Mouse (Mus musculus) myocyte (in vitro differentiated cells): Measurements from ENCODE around the gene Cpa4. TPM values are rescaled to one million over a fixed set of nuclear protein-coding genes. Genes with fewer than 3 reads are reported as not detected.

Experiments
- H3K27me3 ChIP-seq: one replicate; pipeline ENCODE4 v1.6.1; 2011; ENCODE audit not compliant: control insufficient read depth, insufficient read depth, insufficient read length
- H3K36me3 ChIP-seq: one replicate; pipeline ENCODE4 v1.6.1; 2011; ENCODE audit not compliant: control insufficient read depth, insufficient read depth
- H3K4me2 ChIP-seq: one replicate; pipeline ENCODE4 v1.6.1; 2011; ENCODE audit warnings: low read depth, control low read depth
- H3K4me3 ChIP-seq: one replicate; pipeline ENCODE4 v1.5.1; 2011; ENCODE audit warnings: mild to moderate bottlenecking, control low read depth, moderate library complexity
- H3K79me2 ChIP-seq: one replicate; pipeline ENCODE4 v1.6.1; 2011; ENCODE audit not compliant: control insufficient read depth, insufficient read depth
- H3ac ChIP-seq: one replicate; pipeline ENCODE4 v1.6.1; 2011; ENCODE audit not compliant: control insufficient read depth, insufficient read length
- CEBPB ChIP-seq: IDR thresholded peaks from 2 replicates; pipeline ENCODE4 v1.6.1; 2011; ENCODE audit warnings: mild to moderate bottlenecking, moderate library complexity; ENCODE audit not compliant: poor library complexity, insufficient read depth, severe bottlenecking
- E2F4 ChIP-seq: IDR thresholded peaks from one replicate; pipeline ENCODE4 v1.6.1; 2011; ENCODE audit warnings: mild to moderate bottlenecking, control low read depth, moderate library complexity; ENCODE audit not compliant: insufficient read depth
- MAX ChIP-seq: IDR thresholded peaks from one replicate; pipeline ENCODE4 v1.6.1; 2011; ENCODE audit warnings: low read depth, mild to moderate bottlenecking, control low read depth
- MYOD1 ChIP-seq, 3 experiments: IDR thresholded peaks; one replicate each; pipeline ENCODE4 v1.6.1; 2011; ENCODE audit warnings: control low read depth in 2 of 3, low read depth in 2 of 3, mild to moderate bottlenecking in 2 of 3, moderate library complexity in 1 of 3; ENCODE audit not compliant: insufficient read length in 2 of 3, control insufficient read depth in 1 of 3
- MYOG ChIP-seq, 3 experiments: IDR thresholded peaks; one replicate each; pipeline ENCODE4 v1.6.1; 2011; ENCODE audit warnings: control low read depth in 2 of 3, low read depth in 2 of 3, mild to moderate bottlenecking in 2 of 3; ENCODE audit not compliant: insufficient read length in 2 of 3, control insufficient read depth in 1 of 3, insufficient read depth in 1 of 3
- POLR2A ChIP-seq: IDR thresholded peaks from one replicate; pipeline ENCODE4 v1.6.1; 2011; ENCODE audit warnings: low read depth, mild to moderate bottlenecking, control low read depth, moderate library complexity; ENCODE audit not compliant: insufficient read length
- POLR2AphosphoS2 ChIP-seq: IDR thresholded peaks from one replicate; pipeline ENCODE4 v1.6.1; 2011; ENCODE audit warnings: low read depth, control low read depth; ENCODE audit not compliant: insufficient read length
- REST ChIP-seq: IDR thresholded peaks from one replicate; pipeline ENCODE4 v1.6.1; 2011; ENCODE audit warnings: mild to moderate bottlenecking, control low read depth, moderate library complexity; ENCODE audit not compliant: insufficient read depth, insufficient read length
- SRF ChIP-seq: IDR thresholded peaks from one replicate; pipeline ENCODE4 v1.6.1; 2011; ENCODE audit warnings: low read depth; ENCODE audit not compliant: control insufficient read depth, insufficient read length
- TCF12 ChIP-seq: IDR thresholded peaks from one replicate; pipeline ENCODE4 v1.6.1; 2011; ENCODE audit warnings: mild to moderate bottlenecking, control low read depth; ENCODE audit not compliant: poor library complexity, insufficient read depth, severe bottlenecking
- TCF3 ChIP-seq: IDR thresholded peaks from one replicate; pipeline ENCODE4 v1.6.1; 2011; ENCODE audit warnings: low read depth, control low read depth; ENCODE audit not compliant: insufficient read length
- USF1 ChIP-seq: IDR thresholded peaks from one replicate; pipeline ENCODE4 v1.6.1; 2011; ENCODE audit warnings: low read depth, mild to moderate bottlenecking, control low read depth, moderate library complexity
- polyA plus RNA-seq: library from polyadenylated mRNA; unstranded; fragments of >200 nt; fragmentation: generic; extraction: Trizol; gene quantifications from one replicate; pipeline ENCODE4 v1.2.1, GENCODE M21; 2012; ENCODE audit warnings: missing spikeins

The Cpa4 gene
- polyA plus RNA-seq, 1 experiment = 0.01 TPM

- Histone ChIP-seq H3ac (no peak overlapping the region), H3K27me3 (no peaks in the 10 kb centered on the region), H3K4me2 (no peak overlapping the region), H3K36me3 (no peaks in the 10 kb centered on the region), H3K79me2 (no peaks in the 10 kb centered on the region), H3K4me3 (no peak overlapping the region)
- TF ChIP-seq TCF3 (no peak), MAX (no peak), POLR2A (no peak), MYOD1 (IDR thresholded peaks at IDR 0.05; ENCODE audit: control insufficient read depth in 1 of 3, insufficient read length in 2 of 3, low read depth in 2 of 3) (no peak), TCF12 (no peak), E2F4 (no peak), MYOG (IDR thresholded peaks at IDR 0.05; ENCODE audit: control insufficient read depth in 1 of 3, insufficient read depth in 1 of 3, insufficient read length in 2 of 3, low read depth in 2 of 3) (no peak), CEBPB (no peak), SRF (no peak), USF1 (no peak), POLR2AphosphoS2 (no peak), REST (no peak)
These were observed 17.0 kb upstream of the Cpa4 start for GRCm38 (mm10) chr6:30551193-30551515.

- Histone ChIP-seq H3ac (no peak overlapping the region), H3K36me3 (no peaks in the 10 kb centered on the region), H3K4me2 (no peak overlapping the region), H3K79me2 (no peaks in the 10 kb centered on the region), H3K27me3 (no peaks in the 10 kb centered on the region), H3K4me3 (no peak overlapping the region)
- TF ChIP-seq E2F4 = no peak
- no peak for TF ChIP-seq MAX
- TF ChIP-seq MYOG (IDR thresholded peaks at IDR 0.05; ENCODE audit: control insufficient read depth in 1 of 3, insufficient read depth in 1 of 3, insufficient read length in 2 of 3, low read depth in 2 of 3) = no peak
- TF ChIP-seq REST = no peak
- TF ChIP-seq POLR2AphosphoS2 = no peak
- no peak for TF ChIP-seq SRF
- no peak for TF ChIP-seq CEBPB
- no peak for TF ChIP-seq TCF12
- TF ChIP-seq MYOD1 (IDR thresholded peaks at IDR 0.05; ENCODE audit: control insufficient read depth in 1 of 3, insufficient read length in 2 of 3, low read depth in 2 of 3) = no peak
- no peak for TF ChIP-seq TCF3
- no peak for TF ChIP-seq USF1
- no peak for TF ChIP-seq POLR2A
These were observed 16.3 kb upstream of the Cpa4 start for GRCm38 (mm10) chr6:30551644-30552580.

GRCm38 (mm10) chr6:30552628-30553027 lies 15.5 kb upstream of the Cpa4 start:
- no peaks in the 10 kb centered on the region for H3K36me3 ChIP-seq
- no peaks in the 10 kb centered on the region for H3K27me3 ChIP-seq
- TF ChIP-seq MYOG (IDR thresholded peaks at IDR 0.05; ENCODE audit: control insufficient read depth in 1 of 3, insufficient read depth in 1 of 3, insufficient read length in 2 of 3, low read depth in 2 of 3) (no peak), E2F4 (no peak), POLR2AphosphoS2 (no peak), CEBPB (no peak), TCF12 (no peak), MAX (no peak), MYOD1 (IDR thresholded peaks at IDR 0.05; ENCODE audit: control insufficient read depth in 1 of 3, insufficient read length in 2 of 3, low read depth in 2 of 3) (no peak)
- H3K79me2 ChIP-seq = no peaks in the 10 kb centered on the region
- H3K4me3 ChIP-seq = no peak overlapping the region
- no peak overlapping the region for H3K4me2 ChIP-seq
- no peak overlapping the region for H3ac ChIP-seq

GRCm38 (mm10) chr6:30553381-30554010 lies 14.7 kb upstream of the Cpa4 start:
- H3K4me2 ChIP-seq = no peak overlapping the region
- no peaks in the 10 kb centered on the region for H3K36me3 ChIP-seq
- H3K4me3 ChIP-seq = no peak overlapping the region
- H3K27me3 ChIP-seq = no peaks in the 10 kb centered on the region
- no peak overlapping the region for H3ac ChIP-seq
- TF ChIP-seq MYOD1 (IDR thresholded peaks at IDR 0.05; ENCODE audit: control insufficient read depth in 1 of 3, insufficient read length in 2 of 3, low read depth in 2 of 3) (no peak), E2F4 (no peak), SRF (no peak), POLR2A (no peak), MAX (no peak), USF1 (no peak), CEBPB (no peak), MYOG (IDR thresholded peaks at IDR 0.05; ENCODE audit: control insufficient read depth in 1 of 3, insufficient read depth in 1 of 3, insufficient read length in 2 of 3, low read depth in 2 of 3) (no peak), TCF3 (no peak), POLR2AphosphoS2 (no peak), REST (no peak), TCF12 (no peak)
- no peaks in the 10 kb centered on the region for H3K79me2 ChIP-seq
